21 mouse cellular contexts compared by ENCODE assay signal in the genomic region with DNA sequence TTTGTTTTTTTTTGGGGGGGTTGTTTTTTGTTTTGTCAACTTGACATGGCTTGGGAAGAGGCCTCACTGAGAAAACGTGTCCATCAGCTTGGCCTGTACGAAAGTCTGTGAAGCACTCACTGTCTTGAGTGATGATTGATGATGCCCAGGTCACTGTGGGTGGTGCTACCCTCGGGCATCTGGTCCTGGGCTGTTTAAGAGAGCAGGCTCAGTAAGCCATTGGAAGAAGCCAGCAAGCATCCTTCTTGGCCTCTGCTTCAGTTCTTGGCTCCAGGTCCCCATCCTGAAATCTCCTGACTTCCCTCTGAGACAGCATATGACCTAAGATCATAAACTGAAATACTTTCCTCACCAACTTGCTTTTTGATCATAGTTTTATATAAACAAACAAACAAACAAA. TPM values are rescaled to one million over a fixed set of nuclear protein-coding genes. Genes with fewer than 3 reads are reported as not detected.
A peak's percentile ranks its signal among the peaks of the same experiment; 100 is the strongest.
DNase-seq lines count a peak whose midpoint lies in the region; ATAC-seq lines count a peak whose summit lies in the region.
"Had no signal": no experiment of that assay in that cellular context is flagged by ENCODE, and none has a peak within 500 bp of the region (broad histone marks: within the 10 kb centered on the region; RNA-seq: fewer than 3 reads in every experiment).

No protein-coding gene starts in this region.

- H3K4me1 ChIP-seq in heart, embryonic 12.5 days (replicated peaks), result 0 out of 2 replicates have a peak, but pooled peaks cover 3% of the 10 kb centered on the region
- H3K4me1 ChIP-seq in lung, embryonic 16.5 days (replicated peaks; ENCODE audit: control insufficient read depth, insufficient read depth, low read length), result peaks cover 6% of the 10 kb centered on the region
- H3K4me1 ChIP-seq: embryonic facial prominence, embryonic 12.5 days; forebrain, embryonic 15.5 days; heart, embryonic 10.5 days; heart, embryonic 15.5 days; hindbrain, embryonic 13.5 days had no signal

- DNase-seq in embryo, embryonic 10 days (ENCODE audit: low spot score), result peak; percentile 33
- DNase-seq in embryo, embryonic 11 days, result no peak
- DNase-seq in heart, adult 11 months, result peak; percentile 92
- DNase-seq in lung, postnatal 14 days, result no peak
- DNase-seq: cerebellum, adult 11-12 months; gastrocnemius, postnatal 25 days; heart, postnatal 14 days had no signal

- no peaks in the 10 kb centered on the region for H3K27me3 ChIP-seq in heart, embryonic 12.5 days (replicated peaks)
- H3K27me3 ChIP-seq in lung, embryonic 16.5 days (ENCODE audit: control insufficient read depth, insufficient read depth, low read depth, low read length), result no peaks in the 10 kb centered on the region
- H3K27me3 ChIP-seq: CH12.LX; embryonic facial prominence, embryonic 12.5 days; forebrain, embryonic 15.5 days; heart, embryonic 15.5 days; hindbrain, embryonic 13.5 days; Patski had no signal

- H3K9ac ChIP-seq in heart, embryonic 12.5 days, result no peak overlapping the region
- no peak overlapping the region for H3K9ac ChIP-seq in lung, embryonic 16.5 days (ENCODE audit: low read length)
- H3K9ac ChIP-seq: embryonic facial prominence, embryonic 12.5 days; forebrain, embryonic 15.5 days; heart, embryonic 15.5 days; hindbrain, embryonic 13.5 days had no signal

- H3K9me3 ChIP-seq in heart, embryonic 12.5 days (replicated peaks), result no peaks in the 10 kb centered on the region
- H3K9me3 ChIP-seq in lung, embryonic 16.5 days (ENCODE audit: control insufficient read depth, low read length), result no peaks in the 10 kb centered on the region
- H3K9me3 ChIP-seq: embryonic facial prominence, embryonic 12.5 days; forebrain, embryonic 15.5 days; heart, embryonic 10.5 days; heart, embryonic 15.5 days; hindbrain, embryonic 13.5 days had no signal

- H3K4me2 ChIP-seq in heart, embryonic 12.5 days, result no peak overlapping the region
- H3K4me2 ChIP-seq in lung, embryonic 16.5 days (ENCODE audit: low read depth, low read length), result no peak overlapping the region
- H3K4me2 ChIP-seq: embryonic facial prominence, embryonic 12.5 days; forebrain, embryonic 15.5 days; heart, embryonic 15.5 days; hindbrain, embryonic 13.5 days had no signal

- 31% methylated on average over 3 of the region's 3 CpGs for WGBS in heart, embryonic 12.5 days
- WGBS in lung, embryonic 16.5 days, result 48% methylated on average over 3 of the region's 3 CpGs

- H3K27ac ChIP-seq in heart, embryonic 12.5 days (ENCODE audit: poor library complexity, severe bottlenecking), result no peak overlapping the region
- H3K27ac ChIP-seq in lung, embryonic 16.5 days (ENCODE audit: low read length), result peak overlapping the region; percentile 62
- H3K27ac ChIP-seq: embryonic facial prominence, embryonic 12.5 days; forebrain, embryonic 15.5 days; heart, embryonic 10.5 days; heart, embryonic 15.5 days; hindbrain, embryonic 13.5 days; hindbrain, postnatal 0 days had no signal

- H3K36me3 ChIP-seq in heart, embryonic 12.5 days, result no peaks in the 10 kb centered on the region
- H3K36me3 ChIP-seq in lung, embryonic 16.5 days (ENCODE audit: control insufficient read depth, insufficient read depth, low read length), result no peaks in the 10 kb centered on the region
- H3K36me3 ChIP-seq: embryonic facial prominence, embryonic 12.5 days; forebrain, embryonic 15.5 days; heart, embryonic 10.5 days; heart, embryonic 15.5 days; hindbrain, embryonic 13.5 days had no signal

- no peak overlapping the region for H3K4me3 ChIP-seq in heart, embryonic 12.5 days
- no peak overlapping the region for H3K4me3 ChIP-seq in lung, embryonic 16.5 days (ENCODE audit: low read length)
- H3K4me3 ChIP-seq: embryonic facial prominence, embryonic 12.5 days; forebrain, embryonic 15.5 days; heart, embryonic 10.5 days; heart, embryonic 15.5 days; hindbrain, embryonic 13.5 days had no signal

- no peak for ATAC-seq in heart, embryonic 12.5 days (ENCODE audit: insufficient number of reproducible peaks, low FRiP score)
- 0 out of 2 replicates have a peak, but pooled peaks have one; percentile 8 for ATAC-seq in lung, embryonic 16.5 days (ENCODE audit: low read depth)
- ATAC-seq: activated CD4-positive, CD25-positive, alpha-beta regulatory T cell, adult 4 months; forebrain, embryonic 15.5 days; hindbrain, postnatal 0 days; Patski had no signal

RNA-seq across cellular contexts. Expression of gene Adh1, which starts 5.4 kb away (rescaled TPM):
- 1.4 and 1.6 TPM in 2 replicates for polyA plus RNA-seq in heart, embryonic 12.5 days (2016; fragmentation: Nextera tagmentation; extraction: Ambion mirVana)
- polyA plus RNA-seq in lung, embryonic 16.5 days (2015; fragmentation: Nextera tagmentation; extraction: Ambion mirVana), result 1,307 and 1,323 TPM in 2 replicates

RNA-seq across cellular contexts. Expression of gene Adh7, which starts 37.8 kb away (rescaled TPM):
- polyA plus RNA-seq in heart, embryonic 12.5 days (2016; fragmentation: Nextera tagmentation; extraction: Ambion mirVana), result not detected in 2 replicates
- polyA plus RNA-seq in lung, embryonic 16.5 days (2015; fragmentation: Nextera tagmentation; extraction: Ambion mirVana), result 0.50 and 1.5 TPM in 2 replicates
- polyA plus RNA-seq: activated CD4-positive, CD25-positive, alpha-beta regulatory T cell, adult 4 months; intestine, embryonic 14.5 days had no signal

RNA-seq across cellular contexts. Expression of gene Adh6a, which starts 57.7 kb away (rescaled TPM):
- not detected in 2 replicates for polyA plus RNA-seq in heart, embryonic 12.5 days (2016; fragmentation: Nextera tagmentation; extraction: Ambion mirVana)
- 0.19 TPM in 1 of 2 replicates, not detected in the other for polyA plus RNA-seq in lung, embryonic 16.5 days (2015; fragmentation: Nextera tagmentation; extraction: Ambion mirVana)
- polyA plus RNA-seq: activated CD4-positive, CD25-positive, alpha-beta regulatory T cell, adult 4 months; cortical plate, adult 2 months; embryonic facial prominence, embryonic 12.5 days; forebrain, embryonic 11.5 days; forebrain, embryonic 15.5 days; heart, embryonic 10.5 days; heart, embryonic 15.5 days; hindbrain, embryonic 13.5 days; hindbrain, postnatal 0 days had no signal

Comparison
In these comparisons a context has a peak if more than half of its experiments do, and no peak if none do; other contexts are left out.
1. DNase-seq: peak in embryo, embryonic 10 days (single experiment) and heart, adult 11 months (single experiment); none in embryo, embryonic 11 days (single experiment) and lung, postnatal 14 days (single experiment).
2. RNA of gene Adh1, which starts 5.4 kb away (polyA plus RNA-seq): 1,307 to 1,323 TPM in lung, embryonic 16.5 days; 1.4 to 1.6 TPM in heart, embryonic 12.5 days; every median in the first group is over 100 times any median in the second.